Mouse (Mus musculus) midbrain, embryonic 16.5 days (tissue): Measurements from ENCODE around the gene Psmc3. TPM values are rescaled to one million over a fixed set of nuclear protein-coding genes. Genes with fewer than 3 reads are reported as not detected.
"Not testable (repeated sequence)": the region's sequence is repeated elsewhere in the genome, so short reads cannot be mapped to it uniquely, and the experiment has no call there.

Experiments
- ATAC-seq: fragments of 200-750 bp; cut with Nextera tagmentation; 2 replicates; pipeline ENCODE4 v1.8.0; 2017; ENCODE audit warnings: moderate TSS enrichment
- H3K27ac ChIP-seq: fragments of 300-500 bp; sonication (generic); 2 replicates; pipeline ENCODE4 v1.5.1; 2014; ENCODE audit warnings: mild to moderate bottlenecking, low read length, mixed read lengths
- H3K27me3 ChIP-seq: fragments of 300-500 bp; sonication (generic); 2 replicates; pipeline ENCODE4 v1.6.1; 2014; ENCODE audit warnings: low read depth, low read length, mixed read lengths; ENCODE audit not compliant: control insufficient read depth, insufficient read depth
- H3K36me3 ChIP-seq: fragments of 300-500 bp; sonication (generic); 2 replicates; pipeline ENCODE4 v1.6.1; 2014; ENCODE audit warnings: mild to moderate bottlenecking, low read length, moderate library complexity, mixed read lengths; ENCODE audit not compliant: control insufficient read depth, insufficient read depth
- H3K4me1 ChIP-seq: fragments of 300-500 bp; sonication (generic); 2 replicates; pipeline ENCODE4 v1.6.1; 2014; ENCODE audit warnings: mild to moderate bottlenecking, low read length, mixed read lengths; ENCODE audit not compliant: control insufficient read depth, insufficient read depth
- H3K4me2 ChIP-seq: fragments of 300-500 bp; sonication (generic); 2 replicates; pipeline ENCODE4 v1.6.1; 2014; ENCODE audit warnings: mild to moderate bottlenecking, low read length, mixed read lengths
- H3K4me3 ChIP-seq: fragments of 300-500 bp; sonication (generic); 2 replicates; pipeline ENCODE4 v1.5.1; 2014; ENCODE audit warnings: low read depth, mild to moderate bottlenecking, low read length, moderate library complexity, mixed read lengths
- H3K9ac ChIP-seq: fragments of 300-500 bp; sonication (generic); 2 replicates; pipeline ENCODE4 v1.6.1; 2014; ENCODE audit warnings: low read depth, low read length, mixed read lengths
- H3K9me3 ChIP-seq: fragments of 300-500 bp; sonication (generic); replicated peaks from 2 replicates; pipeline ENCODE4 v1.6.1; 2014; ENCODE audit warnings: mild to moderate bottlenecking, low read length, mixed read lengths; ENCODE audit not compliant: control insufficient read depth, poor library complexity, severe bottlenecking
- WGBS: fragments of 180-500 bp; shearing (Covaris S2); extraction: QIAGEN DNeasy Blood & Tissue Kit; methylation state at CpG from one replicate; pipeline ENCODE4 v1.1.7; 2014; 5-methylcytosine and 5-hydroxymethylcytosine counted together
- polyA plus RNA-seq: library from polyadenylated mRNA; unstranded; fragments of >200 nt; fragmentation: Nextera tagmentation; extraction: Ambion mirVana; gene quantifications from 2 replicates; pipeline ENCODE4 v1.2.1, GENCODE M21; 2015

Gene Psmc3
- 226 and 247 TPM in 2 replicates for polyA plus RNA-seq

- 1% methylated on average over 40 of the region's 40 CpGs for WGBS
- peak within 1 kb of the TSS; percentile 76 for H3K9ac ChIP-seq
- peak; percentile 99 for ATAC-seq
- peak within 1 kb of the TSS; percentile 92 for H3K4me2 ChIP-seq
- H3K4me1 ChIP-seq, result peaks cover 9% of the 10 kb centered on the region
- peak within 1 kb of the TSS; percentile 68 for H3K4me3 ChIP-seq
- no peaks in the 10 kb centered on the region for H3K27me3 ChIP-seq
- peak within 1 kb of the TSS; percentile 94 for H3K27ac ChIP-seq
- H3K9me3 ChIP-seq, result no peaks in the 10 kb centered on the region
- peaks cover 25% of the 10 kb centered on the region for H3K36me3 ChIP-seq
Observed at GRCm38 (mm10) chr2:91053934-91054382, at the start of gene Psmc3. Psmc3 (plus strand) TSS chr2:91054009.

- no peaks in the 10 kb centered on the region for H3K9me3 ChIP-seq
- H3K4me3 ChIP-seq, result no peak overlapping the region
- no peaks in the 10 kb centered on the region for H3K4me1 ChIP-seq
- H3K36me3 ChIP-seq, result peaks cover 39% of the 10 kb centered on the region
- no peak overlapping the region for H3K9ac ChIP-seq
- 99% methylated on average over 8 of the region's 8 CpGs for WGBS
- no peaks in the 10 kb centered on the region for H3K27me3 ChIP-seq
- no peak for ATAC-seq
- no peak overlapping the region for H3K27ac ChIP-seq
- no peak overlapping the region for H3K4me2 ChIP-seq
Observed at GRCm38 (mm10) chr2:91008536-91008935, 45.3 kb upstream of the Psmc3 start.

GRCm38 (mm10) chr2:91013881-91014280, 39.9 kb upstream of the Psmc3 start:
- Histone ChIP-seq H3K36me3 (peaks cover 27% of the 10 kb centered on the region), H3K27ac (no peak overlapping the region)
- 98% methylated on average over 2 of the region's 2 CpGs for WGBS

GRCm38 (mm10) chr2:91015386-91015785, 38.4 kb upstream of the Psmc3 start:
- 77% methylated on average over 4 of the region's 4 CpGs for WGBS

More at GRCm38 (mm10) chr2:91013881-91014280, 39.9 kb upstream of the Psmc3 start:
- no peaks in the 10 kb centered on the region for H3K27me3 ChIP-seq
- H3K4me2 ChIP-seq, result no peak overlapping the region
- H3K4me3 ChIP-seq, result no peak overlapping the region
- H3K9ac ChIP-seq, result no peak overlapping the region
- no peaks in the 10 kb centered on the region for H3K9me3 ChIP-seq
- no peak for ATAC-seq
- H3K4me1 ChIP-seq, result no peaks in the 10 kb centered on the region; the same call in 1 of the 2 replicates

GRCm38 (mm10) chr2:91018061-91018788, 35.6 kb upstream of the Psmc3 start:
- Histone ChIP-seq H3K36me3 (peaks cover 19% of the 10 kb centered on the region), H3K4me3 (no peak overlapping the region), H3K9me3 (no peaks in the 10 kb centered on the region), H3K9ac (no peak overlapping the region), H3K4me2 (no peak overlapping the region), H3K4me1 (no peaks in the 10 kb centered on the region; the same call in 1 of the 2 replicates), H3K27me3 (no peaks in the 10 kb centered on the region), H3K27ac (no peak overlapping the region)
- WGBS, result 85% methylated on average over 8 of the region's 8 CpGs
- ATAC-seq, result no peak

More at GRCm38 (mm10) chr2:91015386-91015785, 38.4 kb upstream of the Psmc3 start:
- Histone ChIP-seq H3K36me3 (peaks cover 24% of the 10 kb centered on the region), H3K27ac (no peak overlapping the region), H3K9me3 (no peaks in the 10 kb centered on the region), H3K27me3 (no peaks in the 10 kb centered on the region), H3K4me1 (no peaks in the 10 kb centered on the region; the same call in 1 of the 2 replicates), H3K4me3 (no peak overlapping the region), H3K9ac (no peak overlapping the region), H3K4me2 (no peak overlapping the region)
- ATAC-seq, result no peak

- H3K36me3 ChIP-seq, result peaks cover 11% of the 10 kb centered on the region
- no peaks in the 10 kb centered on the region for H3K27me3 ChIP-seq
- H3K4me1 ChIP-seq, result no peaks in the 10 kb centered on the region; the same call in 1 of the 2 replicates
- 93% methylated on average over 3 of the region's 3 CpGs for WGBS
- H3K27ac ChIP-seq, result no peak overlapping the region
- no peak overlapping the region for H3K4me3 ChIP-seq
- no peak for ATAC-seq
- H3K9ac ChIP-seq, result no peak overlapping the region
- H3K4me2 ChIP-seq, result no peak overlapping the region
- H3K9me3 ChIP-seq, result no peaks in the 10 kb centered on the region
Observed at GRCm38 (mm10) chr2:91019911-91020310, 33.9 kb upstream of the Psmc3 start.

GRCm38 (mm10) chr2:91022266-91022665, 31.5 kb upstream of the Psmc3 start:
- H3K4me1 ChIP-seq, H3K36me3 ChIP-seq, H3K9me3 ChIP-seq, H3K27ac ChIP-seq, H3K4me2 ChIP-seq, H3K4me3 ChIP-seq, ATAC-seq, H3K9ac ChIP-seq, H3K27me3 ChIP-seq: not testable (repeated sequence)
- 98% methylated on average over 7 of the region's 7 CpGs for WGBS

- Histone ChIP-seq H3K4me1 (no peaks in the 10 kb centered on the region), H3K4me2 (no peak overlapping the region), H3K9me3 (no peaks in the 10 kb centered on the region), H3K27ac (no peak overlapping the region), H3K27me3 (no peaks in the 10 kb centered on the region), H3K9ac (no peak overlapping the region), H3K4me3 (no peak overlapping the region), H3K36me3 (peaks cover 5% of the 10 kb centered on the region)
- no peak for ATAC-seq
- 72% methylated on average over 2 of the region's 2 CpGs for WGBS
Observed at GRCm38 (mm10) chr2:91023131-91023530, 30.7 kb upstream of the Psmc3 start.

- no peaks in the 10 kb centered on the region for H3K27me3 ChIP-seq
- ATAC-seq, result no peak
- H3K4me2 ChIP-seq, result no peak overlapping the region
- no peak overlapping the region for H3K9ac ChIP-seq
- 92% methylated on average over 1 of the region's 1 CpGs for WGBS
- peaks cover 5% of the 10 kb centered on the region for H3K36me3 ChIP-seq
- no peak overlapping the region for H3K4me3 ChIP-seq
- no peak overlapping the region for H3K27ac ChIP-seq
- H3K9me3 ChIP-seq, result no peaks in the 10 kb centered on the region
- no peaks in the 10 kb centered on the region for H3K4me1 ChIP-seq
Observed at GRCm38 (mm10) chr2:91023956-91024355, 29.9 kb upstream of the Psmc3 start.
